Comparison of ENCODE assay signal across 8 mouse cellular contexts in genomic region chr10:128091564-128092505, GRCm38 (mm10). TPM values are rescaled to one million over a fixed set of nuclear protein-coding genes. Genes with fewer than 3 reads are reported as not detected.
DNase-seq lines count a peak whose midpoint lies in the region; ATAC-seq and TF ChIP-seq lines count a peak whose summit lies in the region.

Gene Baz2a (plus strand): TSS chr10:128091577.

- peak within 1 kb of the TSS; percentile 88 for H3K4me3 ChIP-seq in cerebellum, adult 2 months (replicated peaks; ENCODE audit: insufficient read depth, low read depth, low read length)
- H3K4me3 ChIP-seq in hindbrain, embryonic 16.5 days (ENCODE audit: low read length), result peak within 1 kb of the TSS; percentile 79

- H3K27me3 ChIP-seq in cerebellum, adult 2 months (ENCODE audit: control insufficient read depth, insufficient read depth, low read length), result no peaks in the 10 kb centered on the region
- no peaks in the 10 kb centered on the region for H3K27me3 ChIP-seq in hindbrain, embryonic 16.5 days (replicated peaks; ENCODE audit: control insufficient read depth, insufficient read depth, low read length)

- H3K4me1 ChIP-seq in cerebellum, adult 2 months (ENCODE audit: control insufficient read depth, insufficient read depth, low read length), result peaks cover 10% of the 10 kb centered on the region
- H3K4me1 ChIP-seq in hindbrain, embryonic 16.5 days (ENCODE audit: control insufficient read depth, insufficient read depth, low read depth, low read length), result peaks cover 29% of the 10 kb centered on the region

- WGBS in cerebellum, adult 2 months, result 1% methylated on average over 20 of the region's 20 CpGs
- WGBS in hindbrain, embryonic 16.5 days, result 2% methylated on average over 20 of the region's 20 CpGs

- peak within 1 kb of the TSS; percentile 92 for H3K4me2 ChIP-seq in hindbrain, embryonic 16.5 days (ENCODE audit: low read length)

- H3K9me3 ChIP-seq in hindbrain, embryonic 16.5 days (ENCODE audit: control insufficient read depth, low read length), result no peaks in the 10 kb centered on the region

- peak; percentile 48; the same call in 1 of the 2 replicates for TF ChIP-seq POLR2A in cerebellum, adult 2 months (IDR thresholded peaks at IDR 0.05; ENCODE audit: borderline replicate concordance, insufficient read depth, low read length)

- H3K27ac ChIP-seq in cerebellum, adult 2 months (ENCODE audit: insufficient read depth, low read length), result peak within 1 kb of the TSS; percentile 32
- peak within 1 kb of the TSS; percentile 89 for H3K27ac ChIP-seq in hindbrain, embryonic 16.5 days (ENCODE audit: low read depth, low read length)

- TF ChIP-seq CTCF in cerebellum, adult 2 months (IDR thresholded peaks at IDR 0.05; ENCODE audit: borderline replicate concordance, insufficient read depth, low read depth, low read length), result no peak

- intact Hi-C loops in left cerebral cortex, postnatal 14 days (cut with DNase I), result loop anchor here (2.0 kb wide), 1 partner anchor 95 kb away; no protein-coding TSS in a partner anchor

- peak; percentile 8; the same call in 1 of the 2 replicates for ATAC-seq in frontal cortex, adult (ENCODE audit: low TSS enrichment)
- peak; percentile 21; the same call in 1 of the 2 replicates for ATAC-seq in hindbrain, embryonic 16.5 days
- peak; percentile 37 for ATAC-seq in megakaryocyte progenitor cell, adult 5-6 weeks (replicated peaks; ENCODE audit: poor library complexity)

- H3K9ac ChIP-seq in hindbrain, embryonic 16.5 days (ENCODE audit: low read depth, low read length), result peak within 1 kb of the TSS; percentile 87

- DNase-seq in frontal cortex, postnatal 25 days (ENCODE audit: low spot score in 2 of 2), result no peak
- peak; percentile 68 to 70 for DNase-seq in cerebellum, adult 2 months
- DNase-seq in gastrocnemius, adult 8-10 months (ENCODE audit: low spot score in 2 of 2), result peak; percentile 23 to 32
- DNase-seq in left cerebral cortex, postnatal 14 days (ENCODE audit: low spot score in 2 of 2), result no peak
- peak; percentile 82 to 83 for DNase-seq in spleen, postnatal 10 days (ENCODE audit: low spot score in 2 of 2)

- H3K36me3 ChIP-seq in hindbrain, embryonic 16.5 days (ENCODE audit: control insufficient read depth, insufficient read depth, low read length), result peaks cover 28% of the 10 kb centered on the region

RNA-seq across cellular contexts. Expression of gene Baz2a, which starts in this region (rescaled TPM):
- 42.9 and 45.2 TPM in 2 replicates for polyA plus RNA-seq in cerebellum, adult 2 months (2012; rRNA removed)
- total RNA-seq in gastrocnemius, adult 8-10 months (2022), result 10 to 100 TPM; 11.3 to 13.9 (median 12.6) TPM
- 6.9 and 7.3 TPM in 2 replicates for polyA plus RNA-seq in hindbrain, embryonic 16.5 days (2015; fragmentation: Nextera tagmentation; extraction: Ambion mirVana)
- total RNA-seq in left cerebral cortex, postnatal 14 days (2021), result 10 to 100 TPM; 30.6 to 32.4 TPM
- 35.5 and 40.3 TPM in 2 replicates for total RNA-seq in megakaryocyte progenitor cell, adult 5-6 weeks (2015)
- 13.2 and 15.0 TPM in 2 replicates for total RNA-seq in megakaryocyte progenitor cell, adult 5-6 weeks (2017)

Comparison
In these comparisons a context has a peak if more than half of its experiments do, and no peak if none do; other contexts are left out.
1. DNase-seq: peak in cerebellum, adult 2 months (2 of 2), gastrocnemius, adult 8-10 months (2 of 2) and spleen, postnatal 10 days (2 of 2); none in frontal cortex, postnatal 25 days (0 of 2) and left cerebral cortex, postnatal 14 days (0 of 2).
2. Peak in every context shown above with its lines, with median percentiles within 50 percentile points of each other: ATAC-seq.